Mouse (Mus musculus) lung, adult 2 months (tissue): Measurements from ENCODE around the gene Plxnd1.

Experiments
- CTCF ChIP-seq: fragments of 200-500 bp; IDR thresholded peaks from 2 replicates; pipeline ENCODE4 v1.5.1; 2011; ENCODE audit warnings: mild to moderate bottlenecking, low read length, control low read depth; ENCODE audit not compliant: insufficient read depth
- POLR2A ChIP-seq: fragments of 200-500 bp; IDR thresholded peaks from 2 replicates; pipeline ENCODE4 v1.6.1; 2011; ENCODE audit warnings: low read depth, mild to moderate bottlenecking, control low read depth, low read length, borderline replicate concordance; ENCODE audit errors: extremely low read depth

DNA sequence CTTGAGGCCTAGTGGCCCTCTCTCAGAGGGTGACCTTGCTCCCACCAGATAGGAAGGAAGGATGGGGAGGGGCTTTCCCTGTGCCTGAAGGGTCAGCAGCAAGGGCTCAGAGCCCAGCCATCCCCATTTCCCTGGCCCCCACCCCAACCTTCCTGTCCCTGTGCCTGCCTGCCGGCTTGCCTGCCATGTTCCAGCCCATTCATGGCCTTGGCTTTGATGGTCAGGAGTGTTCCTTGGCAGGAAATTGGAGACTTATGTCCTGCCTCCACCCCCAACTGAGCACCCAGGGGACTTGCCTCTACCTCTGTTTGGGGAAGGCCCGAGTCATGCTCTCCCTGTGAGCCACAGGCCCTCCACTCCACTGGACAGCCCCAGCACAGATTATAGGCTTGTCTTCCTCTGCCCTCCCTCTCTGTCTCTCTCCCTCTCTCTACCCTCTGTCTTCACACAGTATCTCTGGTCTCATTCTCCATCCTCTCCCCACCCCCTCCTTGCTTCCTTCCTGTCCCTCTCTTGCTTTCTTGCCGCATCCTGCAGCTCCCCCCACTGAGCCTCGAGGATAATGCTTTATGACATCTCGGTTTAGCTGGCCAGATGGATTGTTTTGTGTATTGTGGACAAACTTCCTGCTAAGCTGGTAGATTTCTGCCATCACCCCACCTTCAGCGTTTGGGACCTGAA is 1.5 kb upstream of the Plxnd1 start:
- TF ChIP-seq CTCF, result peak; percentile 41
- no peak for TF ChIP-seq POLR2A
